22 mouse cellular contexts compared by ENCODE assay signal in genomic region chr11:67345856-67346236, GRCm38 (mm10). TPM values are rescaled to one million over a fixed set of nuclear protein-coding genes. Genes with fewer than 3 reads are reported as not detected.
A peak's percentile ranks its signal among the peaks of the same experiment; 100 is the strongest.
DNase-seq lines count a peak whose midpoint lies in the region; ATAC-seq and TF ChIP-seq lines count a peak whose summit lies in the region.
"Had no signal": no experiment of that assay in that cellular context is flagged by ENCODE, and none has a peak within 500 bp of the region (broad histone marks: within the 10 kb centered on the region; RNA-seq: fewer than 3 reads in every experiment).

No protein-coding gene starts in this region.

- TF ChIP-seq CTCF in ES-Bruce4 (IDR thresholded peaks at IDR 0.05; ENCODE audit: low read depth, low read length) = no peak

- DNase-seq in midbrain, embryonic 11.5 days (ENCODE audit: low spot score, missing footprints) = peak; percentile 2
- peak; percentile 91 for DNase-seq in R1 (ENCODE audit: low read depth, low spot score)
- no peak for DNase-seq in right cerebral cortex, adult 18-20 months
- no peak for DNase-seq in left cerebral cortex, adult 11 months (ENCODE audit: low spot score)
- no peak for DNase-seq in natural killer cell, adult 2 months (ENCODE audit: low spot score in 2 of 2)
- DNase-seq: adrenal gland, adult 2 months; adrenal gland, postnatal 14 days; B cell, adult 2 months; gastrocnemius, postnatal 25 days; heart, adult 2 months had no signal

- no peak overlapping the region for H3K9ac ChIP-seq in midbrain, embryonic 11.5 days (ENCODE audit: low read length)
- no peak overlapping the region for H3K9ac ChIP-seq in midbrain, embryonic 15.5 days
- H3K9ac ChIP-seq in ES-Bruce4 (ENCODE audit: low read depth, poor library complexity, severe bottlenecking) = no peak overlapping the region
- H3K9ac ChIP-seq: embryonic facial prominence, embryonic 12.5 days; embryonic facial prominence, embryonic 15.5 days; hindbrain, embryonic 13.5 days; intestine, embryonic 15.5 days had no signal

- no peak for ATAC-seq in midbrain, embryonic 11.5 days (ENCODE audit: low FRiP score)
- no peak for ATAC-seq in midbrain, embryonic 15.5 days (replicated peaks)
- ATAC-seq: forebrain, embryonic 14.5 days; hindbrain, embryonic 16.5 days; intestine, embryonic 15.5 days had no signal

- no peaks in the 10 kb centered on the region for H3K4me1 ChIP-seq in midbrain, embryonic 11.5 days (ENCODE audit: control insufficient read depth, insufficient read depth, low read length)
- no peaks in the 10 kb centered on the region for H3K4me1 ChIP-seq in midbrain, embryonic 15.5 days
- H3K4me1 ChIP-seq in ES-Bruce4 (ENCODE audit: control insufficient read depth, insufficient read depth, low read length) = peaks cover 5% of the 10 kb centered on the region
- H3K4me1 ChIP-seq: embryonic facial prominence, embryonic 12.5 days; heart, embryonic 10.5 days; hindbrain, embryonic 13.5 days; intestine, embryonic 15.5 days had no signal

- no peak overlapping the region for H3K27ac ChIP-seq in midbrain, embryonic 11.5 days (ENCODE audit: low read depth, low read length)
- no peak overlapping the region for H3K27ac ChIP-seq in midbrain, embryonic 15.5 days
- peak overlapping the region; percentile 78 for H3K27ac ChIP-seq in ES-Bruce4 (ENCODE audit: insufficient read depth, low read length)
- H3K27ac ChIP-seq: embryonic facial prominence, embryonic 12.5 days; embryonic facial prominence, embryonic 15.5 days; heart, adult 2 months; heart, embryonic 10.5 days; hindbrain, embryonic 13.5 days; intestine, embryonic 15.5 days had no signal

- TF ChIP-seq EP300 in ES-Bruce4 (IDR thresholded peaks at IDR 0.05; ENCODE audit: insufficient read depth, low read depth, low read length) = peak; percentile 63; the same call in 1 of the 2 replicates

- no peaks in the 10 kb centered on the region for H3K9me3 ChIP-seq in midbrain, embryonic 11.5 days (ENCODE audit: control insufficient read depth, low read length)
- H3K9me3 ChIP-seq in midbrain, embryonic 15.5 days = no peaks in the 10 kb centered on the region
- no peaks in the 10 kb centered on the region for H3K9me3 ChIP-seq in ES-Bruce4 (replicated peaks; ENCODE audit: control insufficient read depth, insufficient read depth, low read length, poor library complexity, severe bottlenecking)
- H3K9me3 ChIP-seq: embryonic facial prominence, embryonic 12.5 days; embryonic facial prominence, embryonic 15.5 days; heart, embryonic 10.5 days; hindbrain, embryonic 13.5 days; intestine, embryonic 15.5 days had no signal

- no peak overlapping the region for H3K4me2 ChIP-seq in midbrain, embryonic 11.5 days
- H3K4me2 ChIP-seq in midbrain, embryonic 15.5 days = no peak overlapping the region
- H3K4me2 ChIP-seq: embryonic facial prominence, embryonic 12.5 days; embryonic facial prominence, embryonic 15.5 days; hindbrain, embryonic 13.5 days; intestine, embryonic 15.5 days had no signal

- no peaks in the 10 kb centered on the region for H3K36me3 ChIP-seq in midbrain, embryonic 11.5 days (ENCODE audit: control insufficient read depth, insufficient read depth, low read length)
- no peaks in the 10 kb centered on the region for H3K36me3 ChIP-seq in midbrain, embryonic 15.5 days (replicated peaks)
- H3K36me3 ChIP-seq in ES-Bruce4 (ENCODE audit: control insufficient read depth, insufficient read depth, low read length, poor library complexity, severe bottlenecking) = no peaks in the 10 kb centered on the region
- H3K36me3 ChIP-seq: embryonic facial prominence, embryonic 12.5 days; embryonic facial prominence, embryonic 15.5 days; heart, embryonic 10.5 days; hindbrain, embryonic 13.5 days; intestine, embryonic 15.5 days had no signal

- no peaks in the 10 kb centered on the region for H3K27me3 ChIP-seq in midbrain, embryonic 11.5 days (ENCODE audit: control insufficient read depth, insufficient read depth, low read length)
- no peaks in the 10 kb centered on the region for H3K27me3 ChIP-seq in midbrain, embryonic 15.5 days (replicated peaks)
- H3K27me3 ChIP-seq in ES-Bruce4 (ENCODE audit: control insufficient read depth, insufficient read depth, low read length, poor library complexity, severe bottlenecking) = no peaks in the 10 kb centered on the region
- H3K27me3 ChIP-seq: CH12.LX; embryonic facial prominence, embryonic 12.5 days; embryonic facial prominence, embryonic 15.5 days; hindbrain, embryonic 13.5 days had no signal

- no peak overlapping the region for H3K4me3 ChIP-seq in midbrain, embryonic 11.5 days (ENCODE audit: low read depth, low read length)
- H3K4me3 ChIP-seq in midbrain, embryonic 15.5 days = no peak overlapping the region
- no peak overlapping the region for H3K4me3 ChIP-seq in ES-Bruce4 (ENCODE audit: low read depth, low read length)
- H3K4me3 ChIP-seq: embryonic facial prominence, embryonic 12.5 days; embryonic facial prominence, embryonic 15.5 days; heart, adult 2 months; heart, embryonic 10.5 days; hindbrain, embryonic 13.5 days; intestine, embryonic 15.5 days had no signal

- no peak for TF ChIP-seq POLR2A in ES-Bruce4 (IDR thresholded peaks at IDR 0.05; ENCODE audit: insufficient read depth, low read length)

RNA-seq across cellular contexts. Expression of gene Myh13, which starts 24.4 kb away (rescaled TPM):
- 0.11 TPM in 1 of 2 replicates, not detected in the other for polyA plus RNA-seq in midbrain, embryonic 11.5 days (2014; fragmentation: Nextera tagmentation; extraction: Ambion mirVana)
- polyA plus RNA-seq in midbrain, embryonic 15.5 days (2015; fragmentation: Nextera tagmentation; extraction: Ambion mirVana) = 0.10 TPM in 2 replicates
- polyA plus RNA-seq in ES-Bruce4 (2011; ENCODE audit: insufficient read depth, insufficient read length, low read depth, missing spikeins) = 0.35 TPM in 1 of 2 replicates, not detected in the other
- polyA plus RNA-seq: adrenal gland, adult 2 months; forebrain, embryonic 11.5 days; forebrain, embryonic 14.5 days; heart, adult 2 months; heart, embryonic 10.5 days; heart, embryonic 14.5 days; intestine, embryonic 15.5 days had no signal

Comparison
In these comparisons a context has a peak if more than half of its experiments do, and no peak if none do; other contexts are left out.
1. DNase-seq: peak in midbrain, embryonic 11.5 days (single experiment) and R1 (single experiment); none in right cerebral cortex, adult 18-20 months (single experiment), left cerebral cortex, adult 11 months (single experiment) and natural killer cell, adult 2 months (0 of 2).